Mouse (Mus musculus) midbrain, embryonic 15.5 days (tissue): ENCODE results near the gene Usp39. TPM values are rescaled to one million over a fixed set of nuclear protein-coding genes. Genes with fewer than 3 reads are reported as not detected.

Source experiments
- ATAC-seq: fragments of 200-750 bp; cut with Nextera tagmentation; replicated peaks from 2 replicates; pipeline ENCODE4 v1.8.0; 2017; ENCODE audit warnings: moderate TSS enrichment
- H3K27ac ChIP-seq: fragments of 300-500 bp; sonication (generic); 2 replicates; pipeline ENCODE4 v1.5.1; 2015; ENCODE audit warnings: mild to moderate bottlenecking, inconsistent platforms
- H3K27me3 ChIP-seq: fragments of 300-500 bp; sonication (generic); replicated peaks from 2 replicates; pipeline ENCODE4 v1.6.1; 2015; ENCODE audit warnings: inconsistent platforms
- H3K36me3 ChIP-seq: fragments of 300-500 bp; sonication (generic); replicated peaks from 2 replicates; pipeline ENCODE4 v1.6.1; 2015; ENCODE audit warnings: inconsistent platforms
- H3K4me1 ChIP-seq: fragments of 300-500 bp; sonication (generic); 2 replicates; pipeline ENCODE4 v1.6.1; 2015; ENCODE audit warnings: inconsistent platforms
- H3K4me2 ChIP-seq: fragments of 300-500 bp; sonication (generic); 2 replicates; pipeline ENCODE4 v1.6.1; 2015; ENCODE audit warnings: inconsistent platforms, mild to moderate bottlenecking, moderate library complexity
- H3K4me3 ChIP-seq: fragments of 300-500 bp; sonication (generic); 2 replicates; pipeline ENCODE4 v1.5.1; 2015; ENCODE audit warnings: mild to moderate bottlenecking, inconsistent platforms
- H3K9ac ChIP-seq: fragments of 300-500 bp; sonication (generic); 2 replicates; pipeline ENCODE4 v1.6.1; 2015; ENCODE audit warnings: mild to moderate bottlenecking, inconsistent platforms
- H3K9me3 ChIP-seq: fragments of 300-500 bp; sonication (generic); 2 replicates; pipeline ENCODE4 v1.6.1; 2016; ENCODE audit warnings: inconsistent platforms
- WGBS: fragments of 180-500 bp; shearing (Covaris S2); methylation state at CpG from one replicate; pipeline ENCODE4 v1.1.7; 2015; ENCODE audit warnings: mixed read lengths; 5-methylcytosine and 5-hydroxymethylcytosine counted together
- polyA plus RNA-seq: library from polyadenylated mRNA; unstranded; fragments of >200 nt; fragmentation: Nextera tagmentation; extraction: Ambion mirVana; gene quantifications from 2 replicates; pipeline ENCODE4 v1.2.1, GENCODE M21; 2015

The Usp39 gene
- polyA plus RNA-seq, 1 experiment from 2014 or later: 41.2 TPM

DNA sequence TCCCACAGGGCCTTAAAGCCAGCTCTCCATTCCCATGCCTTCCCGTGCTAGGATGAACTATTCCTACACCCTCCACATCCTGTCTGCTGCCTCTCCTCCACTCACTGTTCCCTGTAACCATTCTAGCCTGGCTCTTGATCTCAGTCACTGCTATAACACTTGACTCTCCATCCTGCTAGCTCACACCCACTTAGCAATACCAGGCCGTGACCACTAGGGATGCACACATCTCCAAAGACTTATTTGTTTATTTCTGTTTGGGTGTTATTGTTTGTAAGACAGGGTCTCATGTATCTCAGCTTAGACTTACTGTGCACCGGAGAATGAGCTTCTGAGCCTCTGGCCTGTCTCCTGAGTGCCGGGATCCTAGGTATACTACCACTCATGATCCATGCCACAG is 24.6 kb upstream of the Usp39 start:
- H3K4me1 ChIP-seq: no peaks in the 10 kb centered on the region
- WGBS: 82% methylated on average over 4 of the region's 4 CpGs
- no peaks in the 10 kb centered on the region for H3K9me3 ChIP-seq
- ATAC-seq: no peak
- no peak overlapping the region for H3K27ac ChIP-seq
- H3K4me3 ChIP-seq: no peak overlapping the region
- no peak overlapping the region for H3K9ac ChIP-seq
- no peaks in the 10 kb centered on the region for H3K27me3 ChIP-seq
- no peaks in the 10 kb centered on the region for H3K36me3 ChIP-seq
- no peak overlapping the region for H3K4me2 ChIP-seq

DNA sequence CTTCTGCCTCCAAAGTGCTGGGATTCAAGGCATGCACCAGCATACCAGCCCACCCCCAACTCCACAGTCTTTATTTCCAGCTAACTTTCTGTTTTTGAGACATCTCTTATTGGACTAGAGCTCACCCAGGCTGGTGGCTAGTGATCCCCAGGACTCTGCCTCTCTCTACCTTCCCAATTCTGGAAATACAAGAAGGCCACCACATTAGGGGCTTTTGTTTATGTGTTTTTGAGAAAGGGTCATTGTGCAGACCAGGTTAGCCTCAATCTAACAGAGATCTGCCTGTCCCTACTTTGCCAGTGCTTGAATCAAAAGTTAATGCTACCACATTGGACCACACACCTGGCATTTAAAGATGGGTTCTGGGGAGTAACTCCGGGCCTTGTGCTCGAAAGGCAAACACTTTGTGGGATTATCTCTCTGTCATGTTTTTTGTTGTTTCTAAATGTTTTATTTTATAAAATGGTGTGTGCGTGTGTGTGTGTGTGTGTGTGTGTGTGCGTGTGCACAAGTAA is 22.5 kb upstream of the Usp39 start:
- Histone ChIP-seq H3K4me2 (no peak overlapping the region), H3K4me1 (peaks cover 4% of the 10 kb centered on the region), H3K27me3 (no peaks in the 10 kb centered on the region), H3K9ac (no peak overlapping the region), H3K27ac (no peak overlapping the region), H3K9me3 (no peaks in the 10 kb centered on the region), H3K4me3 (no peak overlapping the region), H3K36me3 (no peaks in the 10 kb centered on the region)
- WGBS: 72% methylated on average over 4 of the region's 4 CpGs
- ATAC-seq: no peak

DNA sequence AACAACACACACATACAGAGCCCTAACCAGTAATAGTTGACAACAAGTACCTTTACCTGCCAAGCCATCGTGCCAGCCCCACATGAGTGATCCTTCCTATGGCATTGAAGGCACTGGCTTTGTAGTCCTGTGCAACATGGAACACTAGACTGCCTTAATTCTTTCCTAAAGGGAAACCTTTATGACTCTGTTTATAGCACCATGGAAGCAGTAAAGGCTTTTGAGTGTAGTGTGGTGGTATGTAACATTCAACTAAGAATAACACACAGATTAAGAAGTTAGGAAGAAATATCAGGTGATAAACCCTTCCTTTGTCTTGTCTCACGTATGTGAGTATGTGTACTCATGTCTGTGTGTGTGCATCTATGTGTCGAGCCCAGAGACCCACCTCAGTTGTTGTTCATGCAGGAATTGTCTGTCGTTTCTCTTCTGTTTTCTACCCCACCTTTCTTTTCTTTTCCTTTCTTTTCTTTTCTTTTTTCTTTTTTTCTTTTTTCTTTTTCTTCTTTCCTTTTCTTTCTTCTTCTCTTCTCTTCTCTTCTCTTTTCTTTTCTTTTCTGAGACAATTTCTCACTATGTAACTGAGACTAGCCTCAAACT is 22.0 kb upstream of the Usp39 start, which contains the start of gene Rnf181:
Rnf181 (minus strand) TSS at position 113 of the 600 bp plus-strand sequence.
- Histone ChIP-seq H3K27ac (no peak within 1 kb of the TSS), H3K36me3 (no peaks in the 10 kb centered on the region), H3K9ac (no peak within 1 kb of the TSS), H3K27me3 (no peaks in the 10 kb centered on the region), H3K4me1 (peaks cover 4% of the 10 kb centered on the region), H3K4me2 (no peak within 1 kb of the TSS), H3K4me3 (no peak within 1 kb of the TSS), H3K9me3 (no peaks in the 10 kb centered on the region)
- WGBS: 73% methylated on average over 4 of the region's 4 CpGs
- ATAC-seq: no peak

DNA sequence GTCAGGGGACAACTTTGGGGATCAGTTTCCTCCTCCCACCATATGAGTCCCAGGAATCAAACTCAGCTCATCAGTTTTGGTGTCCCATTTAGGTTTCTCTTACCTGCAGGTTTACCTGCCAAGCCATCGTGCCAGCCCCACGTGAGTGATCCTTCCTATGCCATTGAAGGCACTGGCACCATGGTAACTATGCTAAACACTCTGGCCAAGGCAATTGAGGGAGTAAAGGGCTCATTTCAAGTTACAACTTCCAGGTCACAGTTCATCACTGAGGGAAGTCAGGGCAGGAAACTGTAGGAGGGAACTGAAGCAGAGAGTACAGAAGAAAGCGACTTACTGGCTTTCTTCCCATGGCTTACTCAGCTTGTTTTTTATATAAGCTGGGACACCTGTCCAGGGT is 21.3 kb upstream of the Usp39 start:
- Histone ChIP-seq H3K9ac (no peak overlapping the region), H3K9me3 (no peaks in the 10 kb centered on the region), H3K4me1 (peaks cover 9% of the 10 kb centered on the region), H3K4me3 (no peak overlapping the region), H3K27me3 (no peaks in the 10 kb centered on the region), H3K27ac (no peak overlapping the region), H3K36me3 (no peaks in the 10 kb centered on the region), H3K4me2 (no peak overlapping the region)
- no peak for ATAC-seq
- 67% methylated on average over 3 of the region's 3 CpGs for WGBS

DNA sequence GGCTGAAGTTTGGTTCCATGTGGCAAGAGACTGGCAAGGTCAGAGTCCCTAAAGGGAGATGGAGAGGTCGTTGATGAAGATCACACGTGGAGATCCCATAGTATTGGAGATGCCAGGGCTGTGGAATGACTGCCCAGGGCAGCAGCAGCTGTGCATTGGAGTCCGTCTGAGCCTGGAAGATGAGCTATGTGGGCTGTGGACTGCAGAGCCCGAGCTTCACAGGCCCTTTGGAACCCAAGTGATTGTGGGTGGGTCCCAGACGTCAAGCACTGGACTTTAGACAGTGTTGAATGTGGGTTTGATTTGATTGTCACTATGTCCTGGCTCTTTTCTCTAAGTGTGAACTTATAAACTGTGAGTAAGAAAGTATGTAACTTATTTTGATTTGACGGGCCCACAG is 20.0 kb upstream of the Usp39 start:
- no peak overlapping the region for H3K9ac ChIP-seq
- H3K27me3 ChIP-seq: no peaks in the 10 kb centered on the region
- H3K4me1 ChIP-seq: peaks cover 18% of the 10 kb centered on the region
- no peak for ATAC-seq
- 72% methylated on average over 6 of the region's 6 CpGs for WGBS
- no peaks in the 10 kb centered on the region for H3K9me3 ChIP-seq
- H3K27ac ChIP-seq: no peak overlapping the region
- H3K4me3 ChIP-seq: no peak overlapping the region
- H3K4me2 ChIP-seq: no peak overlapping the region
- H3K36me3 ChIP-seq: no peaks in the 10 kb centered on the region

DNA sequence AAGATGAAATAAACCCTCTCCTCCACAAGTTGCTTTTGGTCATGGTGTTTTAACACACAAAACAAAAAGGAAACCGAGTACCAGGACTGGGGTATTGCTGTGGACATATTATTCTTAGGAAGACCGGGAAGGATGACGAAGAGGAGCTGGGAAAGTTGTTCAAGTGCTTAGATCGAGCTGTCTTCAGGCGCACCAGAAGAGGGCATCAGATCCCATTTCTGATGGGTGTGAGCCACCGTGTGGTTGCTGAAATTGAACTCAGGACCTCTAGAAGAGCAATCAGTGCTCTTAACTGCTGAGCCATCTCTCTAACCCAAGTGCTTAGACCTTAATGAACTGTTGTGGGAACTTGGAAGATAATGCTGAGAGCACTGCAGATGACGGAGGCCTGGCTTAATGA is 19.0 kb upstream of the Usp39 start:
- Histone ChIP-seq H3K9ac (no peak overlapping the region), H3K27me3 (no peaks in the 10 kb centered on the region), H3K4me1 (peaks cover 18% of the 10 kb centered on the region), H3K4me3 (no peak overlapping the region), H3K4me2 (no peak overlapping the region), H3K9me3 (no peaks in the 10 kb centered on the region), H3K36me3 (0 out of 2 replicates have a peak, but pooled peaks cover 4% of the 10 kb centered on the region), H3K27ac (no peak overlapping the region)
- 46% methylated on average over 7 of the region's 7 CpGs for WGBS
- no peak for ATAC-seq

DNA sequence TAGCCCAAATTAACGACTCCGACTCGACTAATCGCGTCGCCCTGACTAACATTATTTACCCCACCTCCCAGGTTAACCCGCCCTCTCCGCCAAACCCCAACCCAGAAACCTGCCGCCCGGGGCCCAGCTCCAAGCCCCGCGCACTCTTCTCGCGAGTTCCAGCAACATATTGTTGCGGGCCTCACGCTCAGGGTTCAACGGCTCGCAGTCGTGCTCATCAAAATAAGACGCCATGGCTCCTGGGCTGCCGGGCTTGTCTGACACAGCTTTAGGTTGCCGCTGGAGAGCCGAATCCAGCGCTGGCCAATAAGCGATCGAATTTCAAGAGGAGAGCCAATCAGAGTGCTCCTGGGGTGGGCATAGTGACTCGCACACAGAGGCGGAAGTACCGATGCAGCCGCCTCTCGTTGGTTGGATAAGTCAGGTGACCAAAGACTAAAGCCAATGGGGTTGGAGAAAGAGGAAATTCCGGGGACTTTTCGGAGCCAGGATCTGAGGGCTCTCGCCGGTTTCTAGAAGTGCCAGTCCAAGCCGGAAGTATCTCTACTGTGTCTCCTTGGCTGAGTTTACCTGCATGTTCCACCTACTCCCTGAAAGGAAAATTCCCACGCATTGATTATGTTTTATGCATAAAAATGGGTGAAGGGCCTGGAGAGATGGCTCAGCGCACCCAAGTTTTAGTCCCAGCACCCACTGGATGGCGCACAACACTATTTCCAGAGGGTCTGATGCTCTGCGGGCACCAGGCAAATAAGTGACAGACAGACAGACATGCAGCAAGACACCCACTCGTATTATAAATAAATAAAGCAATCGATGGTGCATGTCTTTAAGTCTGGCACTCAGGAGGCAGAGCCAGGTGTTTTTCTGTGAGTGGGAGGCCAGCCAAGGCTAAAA is 17.4 kb upstream of the Usp39 start:
- peak overlapping the region; percentile 78 for H3K27ac ChIP-seq
- peaks cover 18% of the 10 kb centered on the region for H3K4me1 ChIP-seq
- peak overlapping the region; percentile 73 for H3K9ac ChIP-seq
- no peaks in the 10 kb centered on the region for H3K9me3 ChIP-seq
- WGBS: under 1% methylated on average over 42 of the region's 42 CpGs
- peak; percentile 99 for ATAC-seq
- no peaks in the 10 kb centered on the region for H3K27me3 ChIP-seq
- H3K4me2 ChIP-seq: peak overlapping the region; percentile 65
- peak overlapping the region; percentile 78 for H3K4me3 ChIP-seq
- 0 out of 2 replicates have a peak, but pooled peaks cover 4% of the 10 kb centered on the region for H3K36me3 ChIP-seq

DNA sequence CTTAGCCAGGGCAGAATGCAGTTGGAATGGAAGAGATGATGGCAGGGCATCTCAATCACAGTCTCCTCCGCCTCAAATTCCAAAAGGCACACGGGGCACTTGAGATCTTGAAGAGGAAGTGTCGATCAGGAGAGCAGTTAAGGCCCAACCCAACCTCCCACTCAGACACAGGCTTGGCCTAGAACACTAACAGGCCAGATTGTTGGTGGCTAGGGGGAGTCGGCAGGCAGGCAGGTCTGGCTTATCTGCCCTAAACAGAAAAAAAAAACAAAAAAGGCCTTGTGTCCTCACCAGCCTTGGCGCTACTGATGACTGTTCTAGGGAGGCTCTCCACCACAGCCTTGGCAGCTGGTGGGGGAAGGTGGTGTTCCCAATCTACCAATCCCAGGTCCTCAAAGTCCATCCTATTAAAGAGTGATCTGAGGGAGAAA is 16.2 kb upstream of the Usp39 start:
- Histone ChIP-seq H3K9ac (peak overlapping the region; percentile 73; the same call in 1 of the 2 replicates), H3K27ac (no peak overlapping the region), H3K27me3 (no peaks in the 10 kb centered on the region), H3K4me2 (peak overlapping the region; percentile 65), H3K4me1 (peaks cover 31% of the 10 kb centered on the region), H3K36me3 (0 out of 2 replicates have a peak, but pooled peaks cover 4% of the 10 kb centered on the region), H3K4me3 (peak overlapping the region; percentile 78), H3K9me3 (no peaks in the 10 kb centered on the region)
- 81% methylated on average over 5 of the region's 5 CpGs for WGBS
- ATAC-seq: no peak

DNA sequence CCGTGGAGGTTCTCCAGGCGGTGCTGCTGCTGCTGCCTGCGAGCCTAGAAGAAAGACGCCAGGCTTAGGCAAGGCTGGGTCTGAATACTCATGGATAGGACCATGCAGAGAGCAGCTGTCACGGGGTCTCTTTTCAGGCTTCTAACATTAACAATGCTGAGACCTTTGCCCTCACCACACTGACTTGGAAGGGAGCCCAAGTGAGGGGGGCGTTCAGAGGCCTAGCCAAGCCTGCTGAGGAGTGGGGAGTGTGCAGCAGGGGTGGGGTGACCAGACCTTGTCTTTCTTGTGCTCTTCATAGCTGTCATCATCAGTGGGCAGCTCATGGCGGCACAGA is 15.6 kb upstream of the Usp39 start:
- H3K27ac ChIP-seq: no peak overlapping the region
- peaks cover 33% of the 10 kb centered on the region for H3K4me1 ChIP-seq
- no peak for ATAC-seq
- 65% methylated on average over 7 of the region's 7 CpGs for WGBS
- H3K9me3 ChIP-seq: no peaks in the 10 kb centered on the region
- H3K36me3 ChIP-seq: 0 out of 2 replicates have a peak, but pooled peaks cover 4% of the 10 kb centered on the region
- peak overlapping the region; percentile 65; the same call in 1 of the 2 replicates for H3K4me2 ChIP-seq
- no peak overlapping the region for H3K9ac ChIP-seq
- no peaks in the 10 kb centered on the region for H3K27me3 ChIP-seq
- no peak overlapping the region for H3K4me3 ChIP-seq

DNA sequence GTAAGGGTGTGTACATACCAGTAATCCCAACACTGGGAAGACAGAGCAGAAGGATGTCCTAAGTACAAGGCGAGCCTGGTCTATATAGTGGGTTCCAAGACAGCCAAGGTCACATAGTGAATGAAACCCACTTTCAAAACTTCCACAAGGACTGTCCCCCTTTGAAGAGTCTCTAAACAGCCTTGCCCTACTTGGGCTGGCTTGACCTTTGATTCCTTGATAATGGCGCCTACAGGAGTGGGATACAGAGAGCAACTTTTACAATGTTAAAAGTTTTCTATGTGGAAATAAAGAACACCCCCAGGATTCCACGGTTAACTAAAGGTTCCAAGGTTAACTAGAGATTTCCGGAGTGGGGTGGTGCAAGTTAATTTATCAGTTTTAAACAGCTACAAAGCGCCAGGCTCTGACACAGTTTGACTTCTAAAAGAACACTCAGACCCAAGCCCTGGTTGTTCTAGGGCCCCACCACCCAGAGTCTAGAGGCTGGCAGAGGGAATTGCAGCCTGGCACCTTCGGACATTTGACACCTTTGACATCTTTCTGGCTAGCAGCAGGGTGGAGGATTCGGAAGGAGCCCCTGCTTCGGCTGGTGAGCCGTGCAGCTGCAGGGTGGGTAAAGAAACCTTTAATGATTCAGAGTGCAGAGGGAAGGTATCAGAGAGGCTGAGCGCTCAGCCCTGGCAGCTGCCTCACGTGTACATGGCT is 15.1 kb upstream of the Usp39 start:
- Histone ChIP-seq H3K27me3 (no peaks in the 10 kb centered on the region), H3K4me2 (no peak overlapping the region), H3K4me1 (peaks cover 33% of the 10 kb centered on the region), H3K9ac (no peak overlapping the region), H3K4me3 (no peak overlapping the region), H3K36me3 (0 out of 2 replicates have a peak, but pooled peaks cover 4% of the 10 kb centered on the region), H3K9me3 (no peaks in the 10 kb centered on the region), H3K27ac (no peak overlapping the region)
- ATAC-seq: no peak
- WGBS: 83% methylated on average over 11 of the region's 11 CpGs

DNA sequence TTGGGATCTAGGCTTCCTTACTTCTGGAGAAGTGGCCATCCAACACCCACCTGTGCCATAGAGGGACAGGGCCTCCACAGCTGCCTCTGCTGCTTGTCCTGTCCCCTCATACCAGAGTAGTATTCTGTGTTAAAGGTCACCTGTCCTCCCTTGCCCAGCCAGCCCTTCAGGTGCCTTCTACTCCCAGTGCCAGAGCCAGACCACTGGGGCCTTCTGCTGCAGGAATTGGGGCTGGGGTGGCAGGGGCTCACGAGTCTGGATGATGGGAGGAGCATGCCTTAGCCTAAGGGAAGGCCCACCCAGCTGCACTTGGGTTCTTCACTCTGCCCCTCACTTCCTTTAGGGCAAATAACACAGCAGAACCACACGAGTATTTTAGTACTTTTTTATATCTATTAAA is 14.4 kb upstream of the Usp39 start:
- Histone ChIP-seq H3K27ac (no peak overlapping the region), H3K4me2 (no peak overlapping the region), H3K9me3 (no peaks in the 10 kb centered on the region), H3K4me3 (no peak overlapping the region), H3K9ac (no peak overlapping the region), H3K27me3 (no peaks in the 10 kb centered on the region), H3K4me1 (peaks cover 39% of the 10 kb centered on the region), H3K36me3 (0 out of 2 replicates have a peak, but pooled peaks cover 4% of the 10 kb centered on the region)
- ATAC-seq: no peak
- 90% methylated on average over 2 of the region's 2 CpGs for WGBS
